Mouse (Mus musculus) stomach, embryonic 14.5 days (tissue): ENCODE results near the gene Akap9. TPM values are rescaled to one million over a fixed set of nuclear protein-coding genes. Genes with fewer than 3 reads are reported as not detected.

Source experiments
- ATAC-seq: fragments of 200-750 bp; cut with Nextera tagmentation; 2 replicates; pipeline ENCODE4 v1.8.0; 2017; ENCODE audit warnings: low read depth, moderate TSS enrichment; ENCODE audit not compliant: insufficient number of reproducible peaks, insufficient read depth, low FRiP score
- H3K27ac ChIP-seq: fragments of 300-500 bp; sonication (generic); 2 replicates; pipeline ENCODE4 v1.5.1; 2014; ENCODE audit warnings: mild to moderate bottlenecking, low read length, moderate library complexity, mixed read lengths
- H3K27me3 ChIP-seq: fragments of 300-500 bp; sonication (generic); 2 replicates; pipeline ENCODE4 v1.6.1; 2014; ENCODE audit warnings: low read length, control low read depth, mixed read lengths; ENCODE audit not compliant: control insufficient read depth, insufficient read depth
- H3K36me3 ChIP-seq: fragments of 300-500 bp; sonication (generic); 2 replicates; pipeline ENCODE4 v1.6.1; 2014; ENCODE audit warnings: mild to moderate bottlenecking, control low read depth, low read length, moderate library complexity, mixed read lengths; ENCODE audit not compliant: control insufficient read depth, insufficient read depth
- H3K4me1 ChIP-seq: fragments of 300-500 bp; sonication (generic); 2 replicates; pipeline ENCODE4 v1.6.1; 2014; ENCODE audit warnings: low read length, control low read depth, mixed read lengths; ENCODE audit not compliant: control insufficient read depth, insufficient read depth
- H3K4me2 ChIP-seq: fragments of 300-500 bp; sonication (generic); replicated peaks from 2 replicates; pipeline ENCODE4 v1.6.1; 2014; ENCODE audit warnings: low read depth, low read length, control low read depth
- H3K4me3 ChIP-seq: fragments of 300-500 bp; sonication (generic); 2 replicates; pipeline ENCODE4 v1.5.1; 2014; ENCODE audit warnings: low read depth, low read length, control low read depth
- H3K9ac ChIP-seq: fragments of 300-500 bp; sonication (generic); replicated peaks from 2 replicates; pipeline ENCODE4 v1.6.1; 2014; ENCODE audit warnings: low read depth, mild to moderate bottlenecking, control low read depth, low read length, moderate library complexity, mixed read lengths
- H3K9me3 ChIP-seq: fragments of 300-500 bp; sonication (generic); 2 replicates; pipeline ENCODE4 v1.6.1; 2016; ENCODE audit warnings: low read depth, low read length, control low read depth; ENCODE audit not compliant: control insufficient read depth
- WGBS: fragments of 180-500 bp; shearing (Covaris S2); extraction: QIAGEN DNeasy Blood & Tissue Kit; methylation state at CpG from one replicate; pipeline ENCODE4 v1.1.7; 2014; 5-methylcytosine and 5-hydroxymethylcytosine counted together
- polyA plus RNA-seq: library from polyadenylated mRNA; unstranded; fragments of >200 nt; fragmentation: Nextera tagmentation; extraction: Ambion mirVana; gene quantifications from 2 replicates; pipeline ENCODE4 v1.2.1, GENCODE M21; 2014

Akap9 gene
- polyA plus RNA-seq, 1 experiment from 2014 or later: 138 TPM

DNA sequence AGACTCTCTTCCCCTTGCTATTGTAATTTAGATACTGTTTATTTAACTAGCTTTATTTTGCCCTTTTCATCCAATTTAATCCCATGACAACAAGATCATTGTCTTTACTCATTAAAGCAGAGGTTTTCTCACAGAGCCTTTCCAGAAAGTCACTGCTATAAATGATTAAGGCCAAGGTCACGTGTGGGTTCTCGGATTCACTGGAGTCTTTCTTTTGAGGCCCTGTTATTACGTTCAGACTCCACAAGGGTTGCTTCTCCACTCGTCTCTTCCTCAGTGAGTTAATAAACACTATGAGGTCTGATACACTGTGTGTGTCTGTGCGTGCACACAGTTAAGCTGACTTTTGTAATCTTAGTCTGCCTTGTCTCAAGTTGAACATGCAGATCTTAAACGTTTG is 47.0 kb downstream of the Akap9 start:
- Histone ChIP-seq H3K4me3 (no peak overlapping the region), H3K27ac (no peak overlapping the region), H3K4me2 (no peak overlapping the region), H3K9me3 (no peaks in the 10 kb centered on the region), H3K27me3 (no peaks in the 10 kb centered on the region), H3K36me3 (peaks cover 22% of the 10 kb centered on the region), H3K4me1 (no peaks in the 10 kb centered on the region), H3K9ac (no peak overlapping the region)
- no peak for ATAC-seq
- 76% methylated on average over 6 of the region's 6 CpGs for WGBS

- H3K4me1 ChIP-seq: no peaks in the 10 kb centered on the region
- no peak overlapping the region for H3K9ac ChIP-seq
- no peak overlapping the region for H3K4me2 ChIP-seq
- ATAC-seq: no peak
- H3K36me3 ChIP-seq: peaks cover 16% of the 10 kb centered on the region
- no peaks in the 10 kb centered on the region for H3K27me3 ChIP-seq
- WGBS: 95% methylated on average over 8 of the region's 8 CpGs
- H3K4me3 ChIP-seq: no peak overlapping the region
- H3K27ac ChIP-seq: no peak overlapping the region
- H3K9me3 ChIP-seq: no peaks in the 10 kb centered on the region
Measured at GRCm38 (mm10) chr5:3976111-3976510, 48.3 kb downstream of the Akap9 start.

- H3K27ac ChIP-seq: no peak overlapping the region
- H3K9ac ChIP-seq: no peak overlapping the region
- H3K4me3 ChIP-seq: no peak overlapping the region
- H3K4me1 ChIP-seq: no peaks in the 10 kb centered on the region
- no peaks in the 10 kb centered on the region for H3K9me3 ChIP-seq
- peaks cover 16% of the 10 kb centered on the region for H3K36me3 ChIP-seq
- 91% methylated on average over 4 of the region's 4 CpGs for WGBS
- no peak for ATAC-seq
- H3K27me3 ChIP-seq: no peaks in the 10 kb centered on the region
- H3K4me2 ChIP-seq: no peak overlapping the region
Measured at GRCm38 (mm10) chr5:3977904-3978303, 50.0 kb downstream of the Akap9 start.

- Histone ChIP-seq H3K9me3 (no peaks in the 10 kb centered on the region), H3K27me3 (no peaks in the 10 kb centered on the region), H3K4me2 (no peak overlapping the region), H3K4me3 (no peak overlapping the region), H3K27ac (no peak overlapping the region), H3K36me3 (peaks cover 17% of the 10 kb centered on the region), H3K9ac (no peak overlapping the region), H3K4me1 (no peaks in the 10 kb centered on the region)
- no peak for ATAC-seq
- 82% methylated on average over 1 of the region's 1 CpGs for WGBS
Measured at GRCm38 (mm10) chr5:3989608-3990007, 61.8 kb downstream of the Akap9 start.

DNA sequence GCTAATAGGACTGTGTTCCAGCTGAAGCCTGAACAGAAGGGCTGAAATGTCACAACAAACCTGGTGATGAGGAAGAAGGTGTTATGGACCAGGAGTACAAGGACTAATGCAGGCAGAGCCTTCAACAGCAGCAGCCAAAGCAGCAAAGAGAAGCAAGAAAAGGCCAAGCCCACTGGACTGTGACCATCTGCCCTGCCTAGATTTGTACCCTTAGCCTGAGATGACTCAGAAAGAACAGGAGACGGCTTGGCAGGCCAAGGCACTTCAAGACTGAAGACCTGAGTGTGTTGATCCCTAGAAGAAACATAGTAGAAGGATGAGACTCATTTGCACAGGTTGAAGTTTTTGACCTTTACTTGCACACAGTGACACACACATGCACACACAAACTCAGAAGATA is 62.6 kb downstream of the Akap9 start:
- Histone ChIP-seq H3K9me3 (no peaks in the 10 kb centered on the region), H3K4me2 (no peak overlapping the region), H3K27me3 (no peaks in the 10 kb centered on the region), H3K36me3 (peaks cover 17% of the 10 kb centered on the region), H3K27ac (no peak overlapping the region), H3K9ac (no peak overlapping the region), H3K4me3 (no peak overlapping the region), H3K4me1 (no peaks in the 10 kb centered on the region)
- WGBS: 82% methylated on average over 1 of the region's 1 CpGs
- no peak for ATAC-seq

DNA sequence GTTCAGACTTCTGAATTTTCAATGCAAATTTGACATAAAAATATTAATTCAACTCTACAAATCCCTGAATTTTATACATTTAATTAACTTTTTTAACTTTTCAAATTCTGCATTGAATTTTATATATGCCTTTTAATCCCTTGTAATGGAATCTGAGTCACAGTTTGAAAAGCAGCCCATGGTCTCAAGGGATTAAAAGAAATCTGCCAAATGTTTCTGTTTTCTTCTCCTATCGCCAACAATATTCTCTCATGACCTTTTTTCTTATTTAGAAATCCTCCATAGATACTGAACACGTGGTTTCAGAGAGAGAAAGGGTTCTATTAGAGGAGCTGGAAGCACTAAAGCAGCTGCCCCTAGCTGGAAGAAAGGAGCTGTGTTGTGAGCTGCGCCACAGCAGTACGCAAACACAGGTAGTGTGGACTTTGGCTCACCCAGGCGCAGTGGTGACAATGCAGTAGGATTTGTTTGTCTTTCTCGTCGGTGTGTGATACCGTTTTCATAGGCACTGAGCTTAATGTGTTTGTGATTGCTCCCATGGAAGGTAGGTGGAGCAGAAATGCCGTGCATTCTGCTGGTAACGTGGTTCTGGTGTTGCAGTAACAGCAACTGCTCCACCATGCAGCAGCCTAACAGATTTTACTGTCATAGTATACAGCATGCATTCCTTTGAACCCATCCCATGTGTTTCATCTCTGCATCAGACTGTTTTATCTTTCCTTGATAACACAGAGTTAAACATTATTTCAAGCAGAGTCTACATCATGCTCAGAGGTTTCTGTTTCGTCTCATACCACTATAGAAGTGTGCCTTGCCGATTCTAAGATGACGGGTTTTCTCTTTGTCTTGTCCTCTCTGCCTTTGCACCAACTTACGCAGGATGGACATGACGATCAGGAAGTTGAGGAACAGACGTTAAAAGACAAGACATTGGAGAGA is 76.9 kb downstream of the Akap9 start:
- Histone ChIP-seq H3K27ac (0 out of 2 replicates have a peak overlapping the region, but pooled peaks have one; percentile 44), H3K9ac (no peak overlapping the region), H3K27me3 (no peaks in the 10 kb centered on the region), H3K4me1 (no peaks in the 10 kb centered on the region), H3K9me3 (no peaks in the 10 kb centered on the region), H3K4me3 (no peak overlapping the region), H3K36me3 (peaks cover 18% of the 10 kb centered on the region), H3K4me2 (0 out of 2 replicates have a peak overlapping the region, but pooled peaks have one; percentile 20)
- WGBS: 71% methylated on average over 16 of the region's 16 CpGs
- ATAC-seq: peak; percentile 96

DNA sequence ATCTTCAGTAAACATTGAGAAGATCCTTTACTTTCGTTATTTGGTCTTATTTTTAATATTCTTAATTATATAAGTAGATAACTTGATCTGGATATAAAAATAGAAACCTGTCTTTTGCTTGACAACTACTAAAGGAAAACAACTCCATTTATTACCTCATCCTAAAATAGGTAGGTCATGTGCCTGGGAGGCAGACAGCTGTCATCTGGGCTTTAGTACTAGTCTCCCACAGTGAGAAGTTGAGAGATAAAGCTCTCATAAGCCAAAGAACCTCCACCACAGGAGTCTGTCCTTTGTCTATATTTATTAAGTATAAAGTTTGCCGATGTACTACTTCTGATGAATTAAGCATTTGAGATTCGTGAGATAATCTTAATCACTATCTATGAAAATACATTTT is 78.8 kb downstream of the Akap9 start:
- no peaks in the 10 kb centered on the region for H3K9me3 ChIP-seq
- no peaks in the 10 kb centered on the region for H3K27me3 ChIP-seq
- H3K4me2 ChIP-seq: no peak overlapping the region
- H3K4me1 ChIP-seq: no peaks in the 10 kb centered on the region
- no peak overlapping the region for H3K9ac ChIP-seq
- no peak overlapping the region for H3K27ac ChIP-seq
- no peak for ATAC-seq
- no peak overlapping the region for H3K4me3 ChIP-seq
- peaks cover 20% of the 10 kb centered on the region for H3K36me3 ChIP-seq
- 83% methylated on average over 3 of the region's 3 CpGs for WGBS

DNA sequence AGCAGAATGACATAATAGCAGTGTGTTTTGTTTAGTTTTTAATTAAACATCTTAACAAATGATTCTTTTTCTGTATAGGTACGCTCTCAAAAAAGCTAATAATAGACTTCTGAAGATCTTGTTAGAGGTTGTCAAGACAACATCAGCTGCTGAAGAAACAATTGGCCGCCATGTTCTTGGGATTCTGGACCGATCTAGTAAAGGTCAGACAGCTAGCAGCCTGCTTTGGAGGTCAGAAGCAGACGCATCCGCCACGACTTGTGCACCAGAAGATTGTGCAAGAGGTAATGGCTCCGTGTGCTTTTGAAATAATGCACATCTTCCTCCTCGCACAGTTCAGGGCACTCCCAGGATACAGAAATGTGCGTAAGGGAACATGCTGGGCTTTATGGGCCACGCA is 80.4 kb downstream of the Akap9 start:
- H3K4me1 ChIP-seq: no peaks in the 10 kb centered on the region
- H3K27me3 ChIP-seq: no peaks in the 10 kb centered on the region
- H3K9ac ChIP-seq: no peak overlapping the region
- no peak overlapping the region for H3K4me2 ChIP-seq
- no peaks in the 10 kb centered on the region for H3K9me3 ChIP-seq
- WGBS: 93% methylated on average over 10 of the region's 10 CpGs
- H3K4me3 ChIP-seq: no peak overlapping the region
- no peak overlapping the region for H3K27ac ChIP-seq
- peaks cover 20% of the 10 kb centered on the region for H3K36me3 ChIP-seq
- no peak for ATAC-seq
